Mouse (Mus musculus) neural tube, embryonic 11.5 days (tissue): ENCODE measurements at regions not wholly inside any gene's neighbourhood (a gene's known extent, or its start where the extent isn't known, plus 50 kb on each side); places are given as distances from the start of the nearest gene placed in this dataset.

Source experiments
- ATAC-seq: fragments of 200-750 bp; cut with Nextera tagmentation; 2 replicates; pipeline ENCODE4 v1.8.0; 2017; ENCODE audit warnings: moderate number of reproducible peaks, mild to moderate bottlenecking, moderate TSS enrichment, moderate library complexity; ENCODE audit not compliant: insufficient read depth, low FRiP score, low TSS enrichment
- DNase-seq: peaks from one replicate; pipeline ENCODE4 v3.0.0-alpha.2; 2015; ENCODE audit warnings: low spot score
- H3K27ac ChIP-seq: fragments of 300-500 bp; sonication (generic); 2 replicates; pipeline ENCODE4 v1.5.1; 2014; ENCODE audit warnings: low read depth, mild to moderate bottlenecking, low read length
- H3K27me3 ChIP-seq: fragments of 300-500 bp; sonication (generic); 2 replicates; pipeline ENCODE4 v1.6.1; 2014; ENCODE audit warnings: mild to moderate bottlenecking, low read length, mixed read lengths; ENCODE audit not compliant: control insufficient read depth, insufficient read depth
- H3K36me3 ChIP-seq: fragments of 300-500 bp; sonication (generic); 2 replicates; pipeline ENCODE4 v1.6.1; 2014; ENCODE audit warnings: mild to moderate bottlenecking, low read length, moderate library complexity, mixed read lengths; ENCODE audit not compliant: control insufficient read depth, insufficient read depth
- H3K4me1 ChIP-seq: fragments of 300-500 bp; sonication (generic); 2 replicates; pipeline ENCODE4 v1.6.1; 2014; ENCODE audit warnings: low read length, mixed read lengths; ENCODE audit not compliant: control insufficient read depth, insufficient read depth
- H3K4me2 ChIP-seq: fragments of 300-500 bp; sonication (generic); 2 replicates; pipeline ENCODE4 v1.6.1; 2014; ENCODE audit warnings: low read depth, mild to moderate bottlenecking, moderate library complexity
- H3K4me3 ChIP-seq: fragments of 300-500 bp; sonication (generic); 2 replicates; pipeline ENCODE4 v1.5.1; 2014; ENCODE audit warnings: low read depth, low read length
- H3K9ac ChIP-seq: fragments of 300-500 bp; sonication (generic); 2 replicates; pipeline ENCODE4 v1.6.1; 2014; ENCODE audit warnings: mild to moderate bottlenecking, low read length
- H3K9me3 ChIP-seq: fragments of 300-500 bp; sonication (generic); 2 replicates; pipeline ENCODE4 v1.6.1; 2016; ENCODE audit warnings: low read length; ENCODE audit not compliant: control insufficient read depth
- WGBS: fragments of 180-500 bp; shearing (Covaris S2); extraction: QIAGEN DNeasy Blood & Tissue Kit; methylation state at CpG from one replicate; pipeline ENCODE4 v1.1.7; 2014; 5-methylcytosine and 5-hydroxymethylcytosine counted together

DNA sequence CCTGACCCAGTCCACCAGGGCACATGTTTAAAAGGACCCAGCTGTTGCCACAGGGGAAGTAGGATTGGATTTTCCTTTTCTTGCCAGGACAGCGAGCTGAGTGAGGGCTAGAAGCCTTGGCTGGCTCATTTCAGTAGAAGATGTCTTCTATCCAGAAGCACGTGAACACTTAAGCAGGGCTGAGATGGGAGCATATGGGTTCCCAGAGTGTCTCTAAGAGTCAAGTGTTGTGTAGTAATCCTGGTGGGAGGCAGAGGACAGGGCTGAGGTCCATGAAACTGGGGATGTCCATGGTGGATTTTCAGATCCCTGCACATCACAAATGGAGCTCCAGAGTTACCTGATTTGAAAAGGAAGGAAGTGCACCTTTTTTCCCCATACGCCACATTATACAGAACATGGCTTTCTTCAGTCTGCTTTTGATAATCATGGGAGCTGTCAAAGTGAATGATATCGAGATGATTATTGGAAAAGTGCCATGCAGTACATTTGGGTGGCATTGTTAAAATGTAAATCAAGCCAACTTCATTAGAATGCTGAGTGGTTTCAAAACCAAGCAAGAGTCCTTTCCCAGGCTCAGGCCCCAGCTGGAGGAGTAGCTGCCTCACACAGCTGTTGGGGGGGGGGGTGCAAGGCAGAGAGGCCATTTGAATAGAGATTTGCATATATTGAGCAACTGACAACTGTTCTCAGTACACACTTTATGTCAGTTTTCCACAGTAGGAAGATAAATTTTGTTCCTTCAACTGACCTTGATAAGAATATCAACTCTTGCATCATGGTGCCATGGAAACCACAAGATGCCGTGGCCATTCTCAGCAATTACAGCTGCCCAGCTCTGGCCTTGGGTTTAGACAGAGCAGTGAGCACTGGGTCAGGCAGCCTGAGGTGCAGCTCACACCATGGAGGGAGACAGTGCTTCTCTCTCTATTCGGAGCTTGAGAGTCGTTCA lies 81.7 kb downstream of the Slc35b3 start:
- Histone ChIP-seq H3K27me3 (no peaks in the 10 kb centered on the region), H3K36me3 (no peaks in the 10 kb centered on the region), H3K27ac (no peak overlapping the region), H3K9ac (no peak overlapping the region), H3K4me3 (no peak overlapping the region), H3K4me2 (no peak overlapping the region), H3K4me1 (no peaks in the 10 kb centered on the region), H3K9me3 (no peaks in the 10 kb centered on the region)
- ATAC-seq (no peak), DNase-seq (peak; percentile 21)
- WGBS: 82% methylated on average over 7 of the region's 7 CpGs

DNA sequence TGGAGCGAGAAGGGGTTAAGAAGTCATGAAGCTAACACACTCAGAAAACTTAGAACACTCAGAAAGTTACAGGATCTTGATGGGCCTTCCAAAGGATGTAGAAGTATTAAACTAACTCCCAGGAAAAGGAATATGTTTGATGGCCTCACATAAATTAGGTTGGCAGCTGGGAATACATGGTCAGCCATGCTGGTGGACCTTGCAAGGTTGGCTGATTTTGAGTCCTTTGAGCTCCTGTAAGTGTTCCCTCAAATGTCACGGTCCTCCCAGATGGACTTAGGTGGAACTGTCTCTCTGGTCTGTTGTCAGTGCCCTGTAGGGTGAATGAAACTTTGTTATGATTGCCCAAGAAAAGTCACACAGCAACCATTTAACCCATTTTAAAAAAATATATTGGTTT lies 84.8 kb downstream of the Slc35b3 start:
- Histone ChIP-seq H3K4me1 (no peaks in the 10 kb centered on the region), H3K9me3 (no peaks in the 10 kb centered on the region), H3K9ac (no peak overlapping the region), H3K4me3 (no peak overlapping the region), H3K4me2 (no peak overlapping the region), H3K27me3 (no peaks in the 10 kb centered on the region), H3K36me3 (no peaks in the 10 kb centered on the region), H3K27ac (no peak overlapping the region)
- WGBS: 89% methylated on average over 2 of the region's 2 CpGs
- no peak for DNase-seq
- ATAC-seq: no peak

DNA sequence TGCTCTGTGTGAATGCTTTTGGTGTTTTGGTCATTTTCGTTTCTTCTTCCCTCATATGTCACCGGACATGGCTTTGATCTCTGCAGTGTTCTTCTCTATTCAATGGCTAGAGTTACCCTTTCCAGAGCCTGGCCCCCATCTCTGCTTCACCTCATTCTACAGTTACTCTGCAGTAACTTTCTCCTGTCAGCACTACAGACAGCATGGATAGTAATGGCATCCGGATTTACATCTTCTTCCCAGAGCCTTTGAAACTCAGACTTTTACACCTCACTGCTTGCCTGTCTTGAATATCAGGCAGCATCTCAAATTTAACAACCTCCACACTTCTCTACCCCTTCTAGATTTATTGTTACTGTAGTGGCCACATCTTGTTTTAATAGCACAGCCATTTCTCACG lies 96.7 kb downstream of the Slc35b3 start:
- 73% methylated on average over 4 of the region's 4 CpGs for WGBS

DNA sequence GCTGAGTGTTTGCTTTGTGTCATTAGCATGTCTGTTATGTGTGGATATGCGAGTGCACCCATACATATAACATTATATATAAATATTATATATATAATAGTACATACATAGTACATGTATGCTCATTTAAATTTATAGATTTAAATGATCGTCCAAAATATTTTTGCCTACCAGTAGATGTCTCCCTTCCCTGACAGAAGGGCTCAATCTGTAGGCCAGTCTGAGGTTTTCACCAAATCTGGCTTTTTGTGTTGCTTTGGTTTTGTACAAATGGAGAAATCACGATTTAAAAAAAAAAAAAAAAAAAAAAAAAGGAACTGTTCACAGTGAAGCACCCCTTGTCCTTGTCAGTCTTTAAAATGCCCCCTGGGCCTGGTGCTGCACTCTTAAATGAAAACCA lies 104.9 kb downstream of the Slc35b3 start:
- no peaks in the 10 kb centered on the region for H3K27me3 ChIP-seq
- WGBS: 68% methylated on average over 3 of the region's 3 CpGs
- H3K9ac ChIP-seq: no peak overlapping the region
- ATAC-seq: no peak
- no peak overlapping the region for H3K4me2 ChIP-seq
- no peak overlapping the region for H3K27ac ChIP-seq
- no peaks in the 10 kb centered on the region for H3K36me3 ChIP-seq
- no peaks in the 10 kb centered on the region for H3K9me3 ChIP-seq
- DNase-seq: no peak
- H3K4me3 ChIP-seq: no peak overlapping the region
- no peaks in the 10 kb centered on the region for H3K4me1 ChIP-seq

More for the DNA sequence above, 96.7 kb downstream of the Slc35b3 start:
- H3K4me2 ChIP-seq: no peak overlapping the region
- no peaks in the 10 kb centered on the region for H3K27me3 ChIP-seq
- H3K9ac ChIP-seq: no peak overlapping the region
- DNase-seq (no peak), ATAC-seq (no peak)
- H3K9me3 ChIP-seq: no peaks in the 10 kb centered on the region
- H3K36me3 ChIP-seq: no peaks in the 10 kb centered on the region
- no peak overlapping the region for H3K27ac ChIP-seq
- H3K4me3 ChIP-seq: no peak overlapping the region
- no peaks in the 10 kb centered on the region for H3K4me1 ChIP-seq

DNA sequence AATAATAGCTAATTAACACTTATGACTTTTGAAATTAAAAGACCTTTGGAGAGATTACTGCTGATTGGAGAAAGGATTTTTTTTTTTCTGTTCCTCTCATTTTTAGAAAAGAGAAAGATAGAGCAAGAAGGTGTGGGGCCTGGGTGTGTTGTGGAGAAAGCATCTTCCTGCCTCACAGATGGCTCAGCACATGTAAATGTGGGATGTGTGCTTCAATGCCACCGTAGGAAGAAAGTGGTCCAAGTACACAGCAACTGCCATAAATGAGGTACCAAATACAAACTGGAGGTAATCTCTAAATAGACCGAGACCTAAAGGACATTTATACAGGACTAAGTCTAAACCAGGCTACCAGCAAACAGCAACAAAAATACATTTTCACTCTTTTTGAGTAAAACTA lies 105.7 kb downstream of the Slc35b3 start:
- Histone ChIP-seq H3K27ac (no peak overlapping the region), H3K4me2 (no peak overlapping the region), H3K27me3 (no peaks in the 10 kb centered on the region), H3K4me1 (no peaks in the 10 kb centered on the region), H3K9me3 (no peaks in the 10 kb centered on the region), H3K9ac (no peak overlapping the region), H3K36me3 (no peaks in the 10 kb centered on the region), H3K4me3 (no peak overlapping the region)
- 82% methylated on average over 2 of the region's 2 CpGs for WGBS
- ATAC-seq (no peak), DNase-seq (no peak)

DNA sequence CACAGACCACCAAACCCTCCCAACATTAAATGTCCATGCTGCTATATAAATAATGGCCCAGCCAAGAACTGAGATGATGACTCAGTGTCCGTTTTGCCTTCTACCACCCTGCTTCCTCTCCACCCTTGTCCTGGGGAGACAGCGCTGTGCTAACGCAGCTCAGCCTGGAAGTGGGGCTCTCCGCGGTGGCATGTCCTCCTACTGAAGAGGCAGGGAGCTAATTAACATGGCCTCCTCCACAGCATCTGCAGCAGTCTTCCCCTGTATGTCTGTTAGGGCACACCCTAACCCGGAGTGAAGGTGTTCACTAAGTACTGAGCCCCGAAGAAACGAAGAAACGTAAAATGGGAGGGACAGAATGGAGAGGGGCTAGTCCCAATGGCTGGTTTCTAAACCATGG lies 107.8 kb downstream of the Slc35b3 start:
- no peaks in the 10 kb centered on the region for H3K36me3 ChIP-seq
- H3K27me3 ChIP-seq: no peaks in the 10 kb centered on the region
- ATAC-seq (no peak), DNase-seq (no peak)
- H3K9ac ChIP-seq: no peak overlapping the region
- no peak overlapping the region for H3K4me2 ChIP-seq
- H3K4me1 ChIP-seq: no peaks in the 10 kb centered on the region
- H3K4me3 ChIP-seq: no peak overlapping the region
- no peaks in the 10 kb centered on the region for H3K9me3 ChIP-seq
- H3K27ac ChIP-seq: no peak overlapping the region
- WGBS: 54% methylated on average over 9 of the region's 9 CpGs

DNA sequence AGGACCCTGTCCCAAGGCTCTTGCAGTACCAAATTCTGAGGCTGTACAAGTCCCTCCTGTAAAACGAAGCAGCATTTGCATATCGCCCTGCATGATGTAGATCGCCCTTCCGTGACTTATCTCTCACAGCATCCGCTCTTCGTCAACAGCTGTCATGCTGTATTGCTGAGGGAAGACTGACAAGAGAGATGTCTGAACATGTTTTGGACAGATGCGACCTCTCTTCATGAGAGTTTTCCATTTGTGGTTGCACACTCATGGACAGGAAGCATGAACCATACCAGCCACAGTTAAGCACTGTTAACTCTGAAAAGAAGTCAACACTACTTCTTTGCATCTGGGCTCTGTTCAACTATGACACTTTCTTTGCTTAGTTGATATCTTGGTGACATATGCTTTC lies 108.9 kb downstream of the Slc35b3 start:
- H3K27ac ChIP-seq: no peak overlapping the region
- H3K9ac ChIP-seq: no peak overlapping the region
- H3K4me1 ChIP-seq: no peaks in the 10 kb centered on the region
- DNase-seq (no peak), ATAC-seq (no peak)
- no peaks in the 10 kb centered on the region for H3K9me3 ChIP-seq
- WGBS: 92% methylated on average over 7 of the region's 7 CpGs
- no peaks in the 10 kb centered on the region for H3K36me3 ChIP-seq
- H3K4me2 ChIP-seq: no peak overlapping the region
- no peaks in the 10 kb centered on the region for H3K27me3 ChIP-seq
- no peak overlapping the region for H3K4me3 ChIP-seq

DNA sequence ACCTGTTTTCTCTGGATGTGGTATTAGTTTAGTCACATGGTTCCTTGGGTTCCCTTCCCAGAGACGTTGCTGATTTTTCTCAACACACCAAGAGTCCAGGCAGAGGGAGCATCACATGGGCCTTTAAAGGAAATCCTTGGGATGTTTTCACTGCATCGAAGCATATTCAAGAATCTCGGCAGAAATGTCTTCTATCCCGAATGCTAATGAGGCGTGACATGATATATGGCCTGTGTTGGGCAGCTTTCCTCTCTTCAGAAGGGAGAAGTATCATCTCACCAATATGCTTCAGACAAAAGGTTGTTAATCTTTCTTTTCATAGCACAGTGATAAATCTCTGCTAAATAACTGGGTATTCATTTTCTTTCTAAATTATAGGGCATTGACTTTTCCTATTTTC lies 122.4 kb downstream of the Slc35b3 start:
- H3K4me1 ChIP-seq: no peaks in the 10 kb centered on the region

DNA sequence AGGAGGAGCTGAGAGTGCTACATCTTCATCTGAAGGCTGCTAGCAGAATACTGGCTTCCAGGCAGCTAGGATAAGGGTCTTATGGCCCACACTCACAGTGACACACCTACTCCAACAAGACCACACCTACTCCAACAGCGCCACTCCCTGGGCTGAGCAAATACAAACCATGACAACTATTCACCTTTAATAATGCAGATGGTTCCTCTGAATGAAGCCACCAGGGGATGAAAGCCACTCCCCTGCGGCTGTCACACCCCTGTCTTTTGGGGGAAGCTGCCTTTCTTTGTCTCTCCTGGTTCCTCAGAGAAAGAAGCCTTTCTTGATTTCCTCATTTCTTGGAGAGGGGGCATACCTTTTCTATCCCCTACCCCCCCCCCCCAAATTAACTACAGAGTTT lies 135.0 kb downstream of the Slc35b3 start:
- no peak overlapping the region for H3K4me2 ChIP-seq

More for the DNA sequence above, 122.4 kb downstream of the Slc35b3 start:
- WGBS: 41% methylated on average over 5 of the region's 5 CpGs
- Histone ChIP-seq H3K9me3 (no peaks in the 10 kb centered on the region), H3K4me2 (no peak overlapping the region), H3K27me3 (no peaks in the 10 kb centered on the region), H3K9ac (no peak overlapping the region), H3K27ac (no peak overlapping the region), H3K36me3 (no peaks in the 10 kb centered on the region), H3K4me3 (no peak overlapping the region)
- no peak for DNase-seq
- no peak for ATAC-seq

More for the DNA sequence above, 135.0 kb downstream of the Slc35b3 start:
- Histone ChIP-seq H3K9ac (no peak overlapping the region), H3K9me3 (no peaks in the 10 kb centered on the region), H3K36me3 (no peaks in the 10 kb centered on the region), H3K27me3 (no peaks in the 10 kb centered on the region), H3K4me1 (no peaks in the 10 kb centered on the region), H3K4me3 (no peak overlapping the region), H3K27ac (no peak overlapping the region)
- no peak for DNase-seq
- WGBS: 18% methylated on average over 2 of the region's 2 CpGs
- no peak for ATAC-seq
